Mouse (Mus musculus) hindbrain, embryonic 10.5 days (tissue): ENCODE results near the gene Col23a1. TPM values are rescaled to one million over a fixed set of nuclear protein-coding genes. Genes with fewer than 3 reads are reported as not detected.

Experiments used
- DNase-seq: peaks from one replicate; pipeline ENCODE4 v3.0.0-alpha.2; 2017; ENCODE audit warnings: low spot score
- H3K27ac ChIP-seq: fragments of 300-500 bp; sonication (generic); 2 replicates; pipeline ENCODE4 v1.5.1; 2016; ENCODE audit warnings: mild to moderate bottlenecking, moderate library complexity
- H3K27me3 ChIP-seq: fragments of 300-500 bp; sonication (generic); 2 replicates; pipeline ENCODE4 v1.6.1; 2016; ENCODE audit warnings: mild to moderate bottlenecking; ENCODE audit not compliant: poor library complexity, insufficient read depth, severe bottlenecking
- H3K36me3 ChIP-seq: fragments of 300-500 bp; sonication (generic); 2 replicates; pipeline ENCODE4 v1.6.1; 2016; ENCODE audit warnings: mild to moderate bottlenecking, moderate library complexity
- H3K4me1 ChIP-seq: fragments of 300-500 bp; sonication (generic); replicated peaks from 2 replicates; pipeline ENCODE4 v1.6.1; 2016; ENCODE audit warnings: mild to moderate bottlenecking
- H3K4me3 ChIP-seq: fragments of 300-500 bp; sonication (generic); 2 replicates; pipeline ENCODE4 v1.5.1; 2016; ENCODE audit warnings: mild to moderate bottlenecking, moderate library complexity
- H3K9me3 ChIP-seq: fragments of 300-500 bp; sonication (generic); 2 replicates; pipeline ENCODE4 v1.6.1; 2016; ENCODE audit warnings: mild to moderate bottlenecking, moderate library complexity
- WGBS: fragments of 180-500 bp; shearing (Covaris S2); methylation state at CpG from one replicate; pipeline ENCODE4 v1.1.7; 2016; 5-methylcytosine and 5-hydroxymethylcytosine counted together
- polyA plus RNA-seq: library from polyadenylated mRNA; unstranded; fragments of >200 nt; fragmentation: Nextera tagmentation; extraction: Ambion mirVana; gene quantifications from 2 replicates; pipeline ENCODE4 v1.2.1, GENCODE M21; 2016

Gene Col23a1
- polyA plus RNA-seq, 1 experiment from 2014 or later, result 16.6 TPM

DNA sequence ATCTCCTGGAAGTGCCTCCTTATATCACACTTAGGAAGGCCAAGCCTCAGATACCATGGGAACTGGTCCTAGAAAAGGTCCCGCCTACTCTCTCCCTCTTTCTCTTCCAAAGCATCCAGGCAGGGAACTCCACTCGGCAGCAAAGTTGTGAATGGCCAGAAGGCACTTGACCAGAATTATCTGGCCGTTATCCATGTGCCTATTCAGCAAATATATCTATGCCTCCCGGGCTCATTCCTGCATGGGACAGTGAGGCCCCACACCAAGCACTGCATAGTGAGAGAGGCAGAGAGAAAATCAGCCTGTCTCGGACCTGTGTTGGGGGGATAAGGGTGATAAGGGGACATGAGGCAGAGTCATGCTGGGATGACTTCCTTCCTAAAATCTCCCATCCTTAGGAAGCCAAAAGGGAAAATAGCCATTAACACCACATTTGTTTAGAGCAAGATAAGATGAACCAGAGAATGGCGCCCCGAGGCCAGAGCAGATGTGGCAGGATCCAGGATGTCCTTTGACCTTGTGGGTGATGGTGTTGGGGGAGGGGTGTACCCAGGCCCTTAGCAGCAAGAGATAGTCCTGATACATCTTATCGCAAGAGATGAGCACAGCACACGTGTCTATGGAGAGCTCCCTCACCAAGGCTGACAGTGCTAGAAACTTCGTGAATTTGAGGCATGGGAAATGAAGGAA lies 196.2 kb downstream of the Col23a1 start:
- H3K36me3 ChIP-seq, result no peaks in the 10 kb centered on the region
- H3K27ac ChIP-seq, result peak overlapping the region; percentile 66
- no peak overlapping the region for H3K4me3 ChIP-seq
- DNase-seq, result no peak
- 0 out of 2 replicates have a peak, but pooled peaks cover 5% of the 10 kb centered on the region for H3K9me3 ChIP-seq
- WGBS, result 66% methylated on average over 10 of the region's 10 CpGs
- no peaks in the 10 kb centered on the region for H3K27me3 ChIP-seq
- H3K4me1 ChIP-seq, result peaks cover 47% of the 10 kb centered on the region

DNA sequence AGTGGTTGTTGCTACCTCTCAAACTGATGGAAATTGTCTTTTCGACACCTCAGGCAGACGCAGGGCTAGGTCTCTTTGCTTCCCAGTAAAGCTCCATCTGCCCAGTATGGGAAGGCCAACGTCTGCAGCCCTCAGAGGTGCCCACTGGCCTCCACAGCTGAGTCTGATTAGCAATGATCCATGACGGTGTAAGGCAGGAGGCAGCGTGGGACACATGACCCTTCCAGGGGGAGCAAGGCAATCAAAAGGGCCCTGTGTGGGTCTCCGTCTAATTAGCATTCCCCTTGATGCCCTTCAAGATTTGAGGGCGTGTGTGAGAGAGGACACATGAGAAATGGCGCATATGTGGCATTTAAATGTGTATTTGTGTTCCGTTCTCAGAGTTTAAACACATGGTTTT lies 199.1 kb downstream of the Col23a1 start:
- DNase-seq, result peak; percentile 68
- H3K27me3 ChIP-seq, result no peaks in the 10 kb centered on the region
- 35% methylated on average over 9 of the region's 9 CpGs for WGBS
- 0 out of 2 replicates have a peak, but pooled peaks cover 5% of the 10 kb centered on the region for H3K9me3 ChIP-seq
- peaks cover 53% of the 10 kb centered on the region for H3K4me1 ChIP-seq
- H3K36me3 ChIP-seq, result no peaks in the 10 kb centered on the region
- peak overlapping the region; percentile 62; the same call in 1 of the 2 replicates for H3K27ac ChIP-seq
- H3K4me3 ChIP-seq, result no peak overlapping the region

DNA sequence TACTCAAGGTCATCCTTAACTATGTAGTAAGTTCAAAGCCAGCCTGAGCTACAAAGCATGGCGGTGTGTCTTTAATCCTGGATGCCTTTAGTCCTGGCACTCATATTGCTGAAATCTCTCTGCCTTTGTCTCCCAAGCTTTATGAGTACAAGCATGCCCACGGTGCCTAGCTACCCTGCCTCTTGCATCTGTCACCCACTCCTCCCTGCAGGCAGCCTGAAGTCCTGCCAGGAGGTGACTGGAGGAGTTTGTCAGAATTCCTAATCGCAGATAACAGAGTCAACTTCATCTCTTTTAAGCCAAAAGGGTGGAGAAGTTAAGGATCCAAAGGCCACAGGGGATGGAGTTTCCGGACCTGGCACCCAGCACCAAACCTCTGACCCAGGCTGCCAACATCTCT lies 203.7 kb downstream of the Col23a1 start:
- peaks cover 16% of the 10 kb centered on the region for H3K4me1 ChIP-seq
- H3K27me3 ChIP-seq, result no peaks in the 10 kb centered on the region
- H3K9me3 ChIP-seq, result 0 out of 2 replicates have a peak, but pooled peaks cover 5% of the 10 kb centered on the region
- 80% methylated on average over 4 of the region's 4 CpGs for WGBS
- no peak overlapping the region for H3K4me3 ChIP-seq
- no peaks in the 10 kb centered on the region for H3K36me3 ChIP-seq
- DNase-seq, result no peak
- H3K27ac ChIP-seq, result no peak overlapping the region

DNA sequence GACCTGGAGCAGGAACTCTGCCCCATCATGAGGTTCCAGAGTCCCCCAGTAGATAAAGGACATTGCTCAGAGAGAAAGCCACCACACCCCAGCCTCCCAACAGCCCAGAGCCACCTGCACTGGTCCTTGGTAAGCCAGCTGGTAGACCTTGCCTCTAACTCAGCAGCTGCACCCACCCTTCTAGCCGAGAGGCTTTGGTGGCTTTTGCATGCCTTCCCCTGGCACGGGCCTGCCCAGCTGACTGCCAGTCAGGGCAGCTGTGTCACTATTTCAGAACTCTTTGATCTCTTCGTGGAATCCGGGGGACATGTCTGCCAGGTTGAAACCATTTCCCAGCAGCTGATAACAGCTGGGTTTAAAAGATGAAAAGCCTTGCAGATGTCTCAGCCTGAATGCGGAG lies 204.5 kb downstream of the Col23a1 start:
- Histone ChIP-seq H3K4me1 (peaks cover 8% of the 10 kb centered on the region; the same call in 1 of the 2 replicates), H3K27me3 (no peaks in the 10 kb centered on the region), H3K36me3 (no peaks in the 10 kb centered on the region), H3K4me3 (no peak overlapping the region), H3K9me3 (0 out of 2 replicates have a peak, but pooled peaks cover 5% of the 10 kb centered on the region), H3K27ac (no peak overlapping the region)
- no peak for DNase-seq
- WGBS, result 79% methylated on average over 5 of the region's 5 CpGs

DNA sequence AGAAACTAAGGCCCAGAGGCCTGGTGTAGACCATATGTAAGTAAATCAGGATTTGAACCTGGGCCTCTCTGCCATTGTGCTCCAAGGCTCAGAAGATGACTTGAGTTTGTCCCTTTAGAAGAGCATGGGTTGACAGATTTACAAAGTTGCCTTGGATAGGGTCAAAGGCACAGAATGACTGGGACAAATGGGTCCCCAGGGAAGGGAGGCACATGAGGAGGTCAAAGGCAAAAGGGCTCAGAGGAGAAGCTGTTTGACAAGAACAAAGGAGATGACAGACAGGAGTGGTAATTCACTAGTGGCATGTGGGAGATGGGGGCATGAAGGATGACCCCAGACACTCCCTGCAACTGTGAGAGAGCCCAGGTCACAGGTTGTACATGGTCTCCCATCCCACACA lies 210.1 kb downstream of the Col23a1 start:
- peak; percentile 27 for DNase-seq
- Histone ChIP-seq H3K4me1 (peaks cover 7% of the 10 kb centered on the region), H3K27me3 (no peaks in the 10 kb centered on the region), H3K9me3 (no peaks in the 10 kb centered on the region), H3K27ac (no peak overlapping the region), H3K36me3 (no peaks in the 10 kb centered on the region), H3K4me3 (no peak overlapping the region)

DNA sequence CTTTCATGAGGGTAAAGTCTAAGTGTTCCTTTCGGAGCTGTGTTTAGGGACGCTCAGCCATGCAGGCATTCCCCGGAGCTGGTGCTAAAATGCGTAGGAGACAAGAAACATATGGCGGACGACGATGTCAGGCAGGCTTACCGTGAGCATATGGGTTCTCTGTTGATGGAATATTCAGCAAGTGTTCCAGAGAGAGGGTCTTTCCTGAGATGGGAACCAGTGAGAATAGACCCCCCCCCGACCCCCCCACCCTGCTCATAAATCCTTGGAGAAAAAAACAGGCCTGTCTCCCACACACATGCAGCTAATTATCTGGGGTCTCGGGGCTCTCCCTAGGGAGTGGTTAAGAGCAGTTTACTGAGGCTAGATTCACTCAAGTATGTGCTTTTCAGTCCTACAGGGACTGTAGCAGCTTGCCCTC lies 212.7 kb downstream of the Col23a1 start:
- DNase-seq, result no peak
- WGBS, result 77% methylated on average over 10 of the region's 10 CpGs
- Histone ChIP-seq H3K9me3 (no peaks in the 10 kb centered on the region), H3K36me3 (no peaks in the 10 kb centered on the region), H3K27me3 (no peaks in the 10 kb centered on the region), H3K4me1 (peaks cover 7% of the 10 kb centered on the region), H3K27ac (no peak overlapping the region), H3K4me3 (no peak overlapping the region)

DNA sequence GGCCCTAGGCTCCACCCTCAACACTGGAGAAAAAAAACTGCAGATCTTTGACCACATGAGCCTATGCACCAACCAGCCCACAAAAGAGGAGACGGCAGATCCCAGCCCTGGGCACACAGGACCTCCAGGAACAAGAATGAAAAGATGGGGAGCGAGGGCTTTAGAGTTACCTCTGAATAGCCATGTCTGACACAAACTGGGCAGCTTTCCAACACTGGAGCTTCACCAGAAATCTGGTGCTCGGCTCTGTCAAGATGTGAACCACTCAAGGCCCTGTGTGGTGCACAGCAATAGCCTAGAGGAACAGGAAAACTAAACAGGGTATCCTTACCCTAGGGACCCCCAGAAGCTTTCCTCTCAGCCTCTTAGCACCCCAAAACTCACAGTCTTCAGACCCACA lies 215.2 kb downstream of the Col23a1 start:
- 89% methylated on average over 3 of the region's 3 CpGs for WGBS
- no peaks in the 10 kb centered on the region for H3K9me3 ChIP-seq
- DNase-seq, result no peak
- no peak overlapping the region for H3K4me3 ChIP-seq
- no peaks in the 10 kb centered on the region for H3K27me3 ChIP-seq
- H3K4me1 ChIP-seq, result peaks cover 15% of the 10 kb centered on the region
- no peaks in the 10 kb centered on the region for H3K36me3 ChIP-seq
- no peak overlapping the region for H3K27ac ChIP-seq

DNA sequence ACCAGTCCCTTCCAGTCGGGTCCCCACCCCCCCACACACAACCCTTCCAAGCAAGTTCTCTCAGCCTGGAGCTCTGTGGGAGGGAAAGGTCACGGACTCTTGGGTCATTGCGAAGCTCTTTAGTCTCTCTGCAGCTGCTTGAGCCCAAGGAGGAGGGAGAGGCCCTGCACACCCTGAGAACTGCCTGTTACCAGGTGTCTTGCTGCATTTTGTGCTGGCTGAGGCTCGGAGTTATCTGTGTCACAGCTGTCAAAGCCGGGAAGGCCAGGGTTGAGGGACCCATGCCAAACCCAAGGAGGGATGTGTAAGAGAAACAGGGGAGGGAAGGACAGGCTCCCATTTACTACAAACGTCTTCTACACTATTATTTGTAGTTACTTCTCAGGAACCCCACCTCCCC lies 218.3 kb downstream of the Col23a1 start:
- Histone ChIP-seq H3K36me3 (no peaks in the 10 kb centered on the region), H3K4me3 (no peak overlapping the region), H3K4me1 (peaks cover 18% of the 10 kb centered on the region), H3K27me3 (no peaks in the 10 kb centered on the region), H3K27ac (no peak overlapping the region), H3K9me3 (no peaks in the 10 kb centered on the region)
- no peak for DNase-seq
- 51% methylated on average over 6 of the region's 6 CpGs for WGBS

DNA sequence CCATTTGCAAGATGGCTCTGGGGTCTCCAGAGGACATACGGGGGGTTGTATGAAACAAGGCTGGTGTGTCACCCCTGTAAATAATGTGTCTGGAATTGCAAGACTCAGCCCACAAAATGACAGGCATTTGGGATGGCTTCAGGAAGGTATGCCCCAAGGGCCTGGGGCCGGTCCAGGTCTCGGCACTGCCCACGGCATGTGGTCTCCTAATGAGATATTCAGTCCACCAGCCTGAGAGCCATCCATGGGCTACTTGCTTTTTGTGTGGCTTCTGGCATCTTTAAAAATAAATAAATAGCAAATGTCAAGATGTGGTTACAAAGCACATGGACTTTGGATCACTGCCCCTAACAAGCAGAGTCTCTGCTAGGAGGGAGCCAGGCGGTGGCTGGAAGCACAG lies 219.5 kb downstream of the Col23a1 start:
- H3K9me3 ChIP-seq, result no peaks in the 10 kb centered on the region
- H3K4me1 ChIP-seq, result peaks cover 18% of the 10 kb centered on the region
- no peaks in the 10 kb centered on the region for H3K36me3 ChIP-seq
- H3K4me3 ChIP-seq, result no peak overlapping the region
- H3K27me3 ChIP-seq, result no peaks in the 10 kb centered on the region
- DNase-seq, result no peak
- H3K27ac ChIP-seq, result no peak overlapping the region
- WGBS, result 87% methylated on average over 5 of the region's 5 CpGs

DNA sequence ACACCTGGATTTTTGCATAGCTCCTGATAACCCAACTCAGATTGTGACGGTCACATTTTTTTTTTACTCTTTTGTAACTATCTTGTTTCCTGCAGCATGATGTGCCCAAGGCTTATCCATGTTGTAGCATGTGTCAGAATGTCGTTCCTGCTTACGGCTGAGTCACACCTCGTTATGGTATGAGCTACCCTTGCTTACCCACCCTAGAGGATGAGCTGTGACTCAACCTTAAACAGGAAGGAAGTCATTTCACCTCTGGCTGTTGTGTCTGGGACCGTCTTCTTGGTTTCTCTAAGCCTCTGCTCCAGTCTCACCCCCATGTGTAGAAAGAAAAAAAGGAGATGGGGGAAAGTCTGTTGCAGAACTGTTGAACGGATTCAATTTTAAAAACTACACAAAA lies 223.3 kb downstream of the Col23a1 start:
- no peaks in the 10 kb centered on the region for H3K36me3 ChIP-seq
- H3K9me3 ChIP-seq, result peaks cover 2% of the 10 kb centered on the region; the same call in 1 of the 2 replicates
- no peak overlapping the region for H3K27ac ChIP-seq
- WGBS, result 89% methylated on average over 6 of the region's 6 CpGs
- H3K4me1 ChIP-seq, result peaks cover 21% of the 10 kb centered on the region
- no peak for DNase-seq
- H3K4me3 ChIP-seq, result no peak overlapping the region
- no peaks in the 10 kb centered on the region for H3K27me3 ChIP-seq

DNA sequence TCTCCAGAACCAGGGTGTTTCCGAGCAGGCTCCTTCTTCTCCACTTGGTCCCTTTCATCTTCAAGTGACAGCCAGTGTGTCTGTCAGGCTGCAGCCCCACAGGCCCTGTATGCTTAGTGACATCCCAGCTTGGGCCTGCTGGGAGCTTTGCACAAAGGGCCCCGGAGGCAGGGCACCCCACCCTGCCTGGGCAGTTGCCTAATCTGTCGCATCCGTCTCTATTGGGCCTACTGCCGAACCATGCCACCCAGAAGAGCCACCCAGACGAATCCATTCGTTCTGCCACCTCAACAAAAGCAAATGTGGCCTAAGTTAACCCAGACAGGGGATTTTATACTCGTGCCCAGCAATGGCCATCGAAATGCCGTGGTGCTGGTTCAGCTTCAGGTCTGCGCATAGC lies 225.6 kb downstream of the Col23a1 start:
- Histone ChIP-seq H3K4me1 (0 out of 2 replicates have a peak, but pooled peaks cover 13% of the 10 kb centered on the region), H3K27ac (no peak overlapping the region), H3K9me3 (peaks cover 4% of the 10 kb centered on the region; the same call in 1 of the 2 replicates), H3K27me3 (no peaks in the 10 kb centered on the region), H3K36me3 (peaks cover 2% of the 10 kb centered on the region; the same call in 1 of the 2 replicates), H3K4me3 (no peak overlapping the region)
- no peak for DNase-seq
- 84% methylated on average over 11 of the region's 11 CpGs for WGBS

DNA sequence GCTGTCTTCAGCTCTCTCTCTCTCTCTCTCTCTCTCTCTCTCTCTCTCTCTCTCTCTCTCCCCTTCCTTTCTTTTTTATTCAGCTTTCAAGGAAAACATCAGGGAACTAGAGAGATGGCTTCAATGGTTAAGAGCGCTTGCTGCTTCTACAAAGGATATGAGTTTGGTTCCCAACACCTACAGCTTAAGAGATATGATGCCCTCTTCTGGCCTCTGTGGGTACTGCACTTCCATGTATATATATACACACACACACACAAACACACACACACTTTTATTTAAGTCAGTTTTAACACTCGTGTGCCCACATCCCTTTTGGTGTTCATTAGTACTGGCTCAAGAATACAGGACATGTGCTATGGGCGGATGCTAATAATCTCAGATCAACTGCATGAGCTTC lies 228.4 kb downstream of the Col23a1 start:
- H3K27me3 ChIP-seq, result no peaks in the 10 kb centered on the region
- H3K9me3 ChIP-seq, result peaks cover 4% of the 10 kb centered on the region; the same call in 1 of the 2 replicates
- WGBS, result 97% methylated on average over 3 of the region's 3 CpGs

DNA sequence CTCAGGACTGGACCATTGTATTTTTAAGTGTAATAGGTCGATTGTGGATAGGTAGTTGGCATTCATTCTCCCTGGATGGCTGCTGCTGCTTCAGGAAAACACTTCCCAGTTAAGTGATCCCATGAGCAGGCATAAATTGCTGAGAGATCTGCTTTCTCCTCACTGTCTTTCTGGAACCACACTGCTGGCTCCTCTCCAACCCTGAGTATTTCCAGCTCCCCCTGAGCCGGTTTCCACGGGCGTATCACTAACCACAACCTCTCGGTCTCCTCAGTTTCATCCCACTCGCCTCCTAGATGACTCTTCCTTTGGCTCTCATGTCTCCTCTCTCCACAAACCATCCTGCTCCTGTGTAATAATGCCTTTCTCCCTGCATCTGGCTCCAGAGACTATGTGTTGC lies 228.9 kb downstream of the Col23a1 start:
- DNase-seq, result no peak
- Histone ChIP-seq H3K36me3 (peaks cover 2% of the 10 kb centered on the region; the same call in 1 of the 2 replicates), H3K4me1 (peaks cover 18% of the 10 kb centered on the region), H3K4me3 (no peak overlapping the region), H3K9me3 (peaks cover 4% of the 10 kb centered on the region; the same call in 1 of the 2 replicates), H3K27ac (no peak overlapping the region), H3K27me3 (no peaks in the 10 kb centered on the region)
- 91% methylated on average over 6 of the region's 6 CpGs for WGBS

More for the DNA sequence above, 228.4 kb downstream of the Col23a1 start:
- DNase-seq, result no peak
- Histone ChIP-seq H3K27ac (no peak overlapping the region), H3K4me1 (peaks cover 13% of the 10 kb centered on the region; the same call in 1 of the 2 replicates), H3K36me3 (peaks cover 2% of the 10 kb centered on the region; the same call in 1 of the 2 replicates), H3K4me3 (no peak overlapping the region)
